Mouse (Mus musculus): ENCODE data around the gene Plekha8.

Gene Plekha8

DNA sequence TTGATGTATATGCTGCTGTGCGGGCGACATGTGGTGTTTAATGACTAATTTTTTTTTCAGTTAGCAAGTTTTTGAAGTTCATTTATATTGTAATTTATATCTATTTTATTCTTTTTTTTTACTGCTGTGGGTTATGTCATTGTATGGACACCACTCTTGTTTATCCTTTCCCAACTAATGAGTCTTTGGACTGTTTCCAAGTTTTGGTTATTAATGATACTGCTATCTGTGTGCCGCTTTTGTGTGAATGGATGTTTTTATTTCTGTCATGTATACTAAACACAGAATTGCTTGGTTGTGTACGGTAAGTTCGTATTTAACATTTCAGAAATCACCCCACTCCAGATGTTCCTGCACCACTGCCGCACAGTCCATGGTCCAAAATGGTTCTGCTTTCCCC lies 63.0 kb downstream of the Plekha8 start:
- no peak for DNase-seq

DNA sequence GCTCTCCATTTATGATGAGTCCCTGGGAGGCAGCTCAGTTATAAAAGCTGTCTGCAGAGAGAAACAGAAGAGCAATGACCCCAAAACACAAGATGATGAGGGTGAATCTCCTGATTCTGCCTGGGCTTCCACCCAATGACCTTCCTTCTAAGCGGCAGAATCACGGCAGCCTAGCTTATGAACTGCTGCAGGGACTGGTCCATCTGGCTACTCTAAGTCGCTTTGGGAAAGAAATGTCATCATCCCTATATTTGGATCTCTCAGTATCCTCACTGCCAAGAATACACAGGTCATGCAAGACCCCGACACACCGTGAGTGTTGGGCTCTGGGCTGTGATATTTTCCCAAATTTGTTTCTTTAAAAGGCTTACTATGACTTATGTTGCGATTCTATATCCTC lies 75.0 kb downstream of the Plekha8 start:
- DNase-seq: no peak

DNA sequence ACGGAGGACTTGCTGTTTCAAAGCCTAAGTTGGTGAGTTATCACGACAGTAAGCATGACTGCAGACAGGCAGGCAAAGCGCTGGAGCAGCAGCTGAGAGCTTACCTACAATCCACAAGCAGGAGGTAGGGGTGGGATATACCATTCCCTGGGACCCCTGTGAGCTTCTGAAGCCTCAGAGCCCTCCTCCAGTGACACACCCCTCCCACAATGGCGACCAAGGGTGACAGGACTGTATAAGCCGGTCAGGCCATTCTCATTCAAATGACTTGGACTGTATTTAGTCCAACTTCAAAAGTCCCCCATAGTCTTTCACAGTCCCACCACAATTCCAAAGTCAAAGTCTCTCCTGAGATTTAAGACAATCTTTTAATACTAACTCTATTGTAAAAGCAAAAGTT lies 78.0 kb downstream of the Plekha8 start:
- DNase-seq: no peak

DNA sequence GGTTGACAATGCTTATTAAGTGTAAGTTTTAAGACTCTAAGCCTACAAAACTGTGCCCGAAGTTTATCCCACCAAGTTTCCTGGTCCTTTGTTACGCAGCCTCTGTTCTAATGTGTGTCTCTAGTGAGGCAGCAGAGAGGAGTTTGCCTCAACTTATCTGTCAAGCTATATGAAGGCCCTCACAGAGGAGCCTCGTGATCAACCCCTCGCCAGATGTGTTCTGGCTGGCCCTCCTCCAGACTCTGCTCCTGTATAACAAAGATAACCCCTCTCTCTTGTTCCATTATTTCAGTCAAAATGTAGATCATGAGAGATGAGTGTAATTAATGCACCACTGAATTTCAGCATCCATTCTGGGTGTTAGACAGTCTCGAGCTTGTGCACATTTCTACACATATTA lies 84.8 kb downstream of the Plekha8 start:
- no peak for DNase-seq

DNA sequence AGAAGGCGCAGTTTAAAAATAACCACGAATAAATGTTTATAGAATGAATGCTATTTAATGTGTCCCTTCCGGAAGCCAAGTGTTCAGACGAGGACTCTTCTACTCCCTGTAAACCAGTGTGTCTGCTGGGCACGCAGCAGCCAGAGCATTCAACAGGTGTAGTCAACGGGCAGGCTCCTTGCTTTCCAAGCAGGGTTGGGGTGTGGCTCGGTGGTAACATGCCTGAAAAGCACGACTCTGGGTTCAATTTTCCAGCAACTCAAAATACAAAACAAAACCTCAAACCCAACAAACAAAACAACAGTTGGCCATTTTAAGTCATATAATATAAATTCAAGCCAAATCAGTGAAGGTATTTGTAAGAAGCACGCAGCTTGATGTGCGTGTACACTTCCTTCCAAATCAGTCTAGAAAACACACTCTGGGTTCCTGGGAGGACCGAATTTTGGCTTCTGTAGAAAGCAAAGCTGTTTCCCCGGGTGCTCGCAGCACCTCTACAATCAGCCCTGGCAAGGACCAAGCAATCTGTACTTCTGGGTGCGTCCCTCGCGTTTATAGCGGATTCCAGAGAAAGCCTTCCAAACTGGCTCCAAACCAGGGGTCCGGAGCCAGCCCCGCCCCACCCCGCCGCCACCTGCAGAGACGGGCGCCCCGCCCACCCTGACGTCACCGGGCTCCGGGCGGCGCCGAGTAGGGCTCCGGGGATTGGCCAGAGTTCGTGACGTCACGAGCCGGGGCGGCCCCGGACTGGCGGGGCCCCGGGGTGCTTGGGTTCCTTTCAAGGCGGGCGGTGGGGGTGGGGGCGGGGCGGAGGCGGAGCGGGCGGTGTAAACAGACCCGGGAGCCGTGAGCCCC lies 86.2 kb downstream of the Plekha8 start, which contains the start of gene Mturn:
TSS of gene Mturn (plus strand) at position 734 of the 855 bp plus-strand sequence.
- peak; percentile 100 for DNase-seq

DNA sequence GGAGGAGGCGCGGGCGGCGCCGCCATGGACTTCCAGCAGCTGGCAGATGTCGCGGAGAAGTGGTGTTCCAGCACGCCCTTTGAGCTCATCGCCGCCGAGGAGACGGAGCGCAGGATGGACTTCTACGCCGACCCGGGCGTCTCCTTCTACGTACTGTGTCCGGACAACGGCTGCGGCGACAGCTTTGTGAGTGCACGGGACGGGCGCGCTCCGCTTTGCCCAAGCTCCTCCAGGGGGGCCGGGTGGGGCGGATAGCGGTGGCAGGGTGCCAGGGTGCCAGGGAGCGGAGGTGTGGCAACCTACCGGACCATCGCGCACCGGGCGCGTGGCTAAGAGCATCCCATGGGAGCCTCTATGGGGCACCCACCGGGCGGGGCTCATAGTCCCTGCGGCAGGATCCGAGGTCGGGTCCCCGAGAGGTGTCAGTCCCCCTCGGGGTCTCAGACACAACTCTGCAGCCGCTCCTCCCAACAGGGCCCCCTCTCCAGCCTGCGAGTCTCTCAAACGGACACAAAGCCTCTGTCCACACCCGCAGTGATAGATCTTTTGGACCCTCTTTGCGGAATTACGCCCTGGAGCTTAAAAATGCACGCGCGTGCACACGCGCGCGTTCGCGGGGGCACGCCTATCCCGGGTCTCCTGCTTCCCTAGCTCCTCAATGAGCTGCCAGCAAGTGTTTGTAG lies 87.0 kb downstream of the Plekha8 start:
- DNase-seq: no peak

DNA sequence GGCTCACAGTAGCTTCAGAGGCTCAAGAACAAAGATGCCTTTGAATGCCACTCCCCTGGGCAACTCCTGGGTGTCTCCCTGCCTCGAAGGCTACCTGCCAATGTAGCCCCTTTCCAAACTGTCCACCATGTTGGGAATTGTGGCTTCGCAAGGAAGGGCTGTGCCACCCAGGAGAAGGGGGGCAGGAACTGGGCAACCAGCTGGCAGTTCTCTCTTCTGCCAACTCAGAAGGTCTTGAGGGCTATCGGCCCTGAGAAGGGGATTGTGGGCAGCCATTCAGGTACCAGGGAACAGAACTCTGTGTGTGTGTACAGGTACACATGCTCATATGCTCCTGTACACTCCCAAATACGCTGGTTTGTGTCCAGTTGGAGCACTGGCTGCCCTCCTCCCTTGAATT lies 89.2 kb downstream of the Plekha8 start:
- DNase-seq: no peak

DNA sequence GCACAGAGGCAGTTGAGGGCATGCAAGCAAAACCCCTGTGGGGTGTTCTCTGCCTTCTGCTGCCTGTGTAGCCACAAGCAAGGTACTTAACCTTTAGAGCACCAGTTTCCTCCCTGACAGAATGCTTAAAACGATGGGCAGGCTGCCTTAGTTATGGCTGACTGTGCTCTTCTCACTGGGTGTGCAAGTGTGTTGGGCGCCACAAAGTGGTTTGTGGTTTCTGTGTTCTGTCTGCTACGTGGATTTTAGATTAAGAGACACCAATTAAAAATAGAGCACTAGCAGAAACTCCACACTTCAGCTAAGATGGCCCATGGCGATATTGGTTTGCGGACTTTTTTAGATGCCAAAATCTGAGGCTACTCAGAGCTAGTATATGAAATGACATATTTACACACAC lies 90.2 kb downstream of the Plekha8 start:
- no peak for DNase-seq

DNA sequence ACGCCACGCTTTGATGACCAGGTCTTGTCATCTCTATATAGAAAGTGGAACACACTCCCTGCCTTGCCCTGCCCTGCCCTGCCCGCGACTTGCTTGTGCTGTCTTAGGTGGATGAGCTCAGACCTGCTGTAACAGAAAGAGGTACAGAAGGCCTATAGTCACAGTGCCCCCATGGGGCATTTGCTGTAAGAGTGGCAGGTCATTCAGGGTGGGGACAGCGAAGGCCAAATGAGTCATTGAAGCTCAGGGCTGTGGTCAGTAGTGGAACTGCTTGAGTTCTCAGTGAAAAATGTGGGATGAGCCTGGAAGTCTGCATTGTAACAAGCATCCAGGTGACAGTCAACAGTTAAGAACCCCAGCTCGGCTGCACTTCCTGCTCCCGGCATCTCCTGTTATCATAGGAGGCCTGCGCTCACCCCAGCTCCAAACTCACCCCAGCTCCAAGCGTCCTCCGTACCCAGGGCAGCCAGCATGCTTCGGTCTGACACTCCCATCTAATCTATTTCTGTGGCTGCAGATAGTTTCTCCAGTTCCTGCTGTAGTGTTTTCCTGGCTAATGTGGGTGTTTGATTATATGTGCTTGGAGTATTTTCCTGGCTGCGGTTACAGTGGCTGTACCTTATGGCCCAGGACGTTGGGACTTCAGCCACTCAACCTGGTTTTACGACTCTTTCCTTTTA lies 90.9 kb downstream of the Plekha8 start:
- no peak for DNase-seq

DNA sequence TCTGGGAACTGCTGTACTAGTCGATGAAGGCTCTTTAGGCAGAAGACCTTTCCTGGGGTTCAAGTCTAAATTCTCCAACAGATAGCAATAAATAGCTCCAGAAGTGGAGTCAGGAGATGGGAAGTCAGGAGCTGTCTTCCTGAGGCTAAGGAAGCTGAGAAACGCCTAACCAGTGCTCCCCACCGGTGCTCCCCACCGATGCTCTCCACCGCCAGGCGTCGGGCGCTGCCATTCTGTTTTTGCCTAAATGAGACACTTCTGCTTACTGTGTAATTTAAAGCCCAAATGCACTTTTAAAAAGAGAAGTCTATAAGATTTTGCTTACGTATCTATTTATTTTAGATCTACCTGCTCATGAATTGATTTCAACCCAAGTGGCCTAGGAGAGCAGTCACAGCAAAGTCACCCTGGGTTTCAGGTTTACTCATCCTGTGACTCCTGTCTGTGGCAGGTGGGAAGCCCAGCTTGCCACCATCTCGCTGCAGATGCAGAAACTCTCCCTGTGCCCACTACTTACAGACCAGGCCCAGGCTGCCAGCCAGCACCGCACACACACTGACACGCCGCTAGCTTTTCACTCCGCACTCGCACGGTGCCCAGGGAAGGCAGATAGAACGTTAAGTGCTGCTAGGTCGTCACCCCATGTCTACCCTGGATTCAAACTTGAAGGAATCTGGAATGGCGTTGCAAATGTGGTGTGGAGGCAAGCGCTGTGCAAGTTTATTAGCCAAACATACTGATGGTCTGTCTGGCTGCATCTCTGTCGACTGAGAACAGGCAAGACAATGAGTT lies 92.2 kb downstream of the Plekha8 start:
- DNase-seq: no peak

DNA sequence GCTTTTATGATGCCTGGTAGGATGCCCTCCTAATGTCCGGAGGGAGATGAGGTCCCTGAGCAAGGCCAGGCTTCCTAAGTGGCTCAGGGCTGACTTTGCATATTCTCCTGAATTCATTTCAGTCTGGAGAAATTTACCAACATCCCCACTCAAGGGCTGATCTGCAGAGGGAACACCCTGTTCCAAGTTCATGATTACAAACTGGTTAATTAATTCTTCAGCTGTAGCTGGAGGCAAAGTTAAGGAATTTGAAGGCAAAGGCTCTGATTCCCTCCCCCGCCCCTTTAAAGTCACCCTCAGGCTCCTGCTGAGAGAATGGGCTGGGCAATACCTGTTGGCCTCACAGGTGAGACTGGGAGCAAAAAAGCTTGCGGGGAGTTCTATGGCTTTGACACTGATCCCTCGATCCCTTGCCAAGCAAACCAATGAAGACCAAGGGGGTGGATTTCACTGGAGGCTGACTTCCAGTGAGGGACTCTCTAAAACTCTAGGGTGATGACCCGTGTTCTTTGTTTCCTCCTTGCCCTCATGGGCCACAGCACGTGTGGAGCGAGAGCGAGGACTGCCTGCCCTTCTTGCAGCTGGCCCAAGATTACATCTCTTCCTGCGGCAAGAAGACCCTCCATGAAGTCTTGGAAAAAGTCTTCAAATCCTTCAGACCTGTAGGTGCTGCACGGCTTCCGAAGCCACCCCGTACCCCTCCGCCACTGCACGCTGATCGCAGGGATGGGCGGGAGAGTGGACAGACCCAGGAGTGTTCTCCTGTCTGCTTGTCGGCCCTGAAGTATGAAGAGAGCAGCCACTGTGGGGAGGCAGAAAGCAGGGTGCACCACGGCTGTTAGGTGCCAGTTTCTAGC lies 93.8 kb downstream of the Plekha8 start:
- no peak for DNase-seq

DNA sequence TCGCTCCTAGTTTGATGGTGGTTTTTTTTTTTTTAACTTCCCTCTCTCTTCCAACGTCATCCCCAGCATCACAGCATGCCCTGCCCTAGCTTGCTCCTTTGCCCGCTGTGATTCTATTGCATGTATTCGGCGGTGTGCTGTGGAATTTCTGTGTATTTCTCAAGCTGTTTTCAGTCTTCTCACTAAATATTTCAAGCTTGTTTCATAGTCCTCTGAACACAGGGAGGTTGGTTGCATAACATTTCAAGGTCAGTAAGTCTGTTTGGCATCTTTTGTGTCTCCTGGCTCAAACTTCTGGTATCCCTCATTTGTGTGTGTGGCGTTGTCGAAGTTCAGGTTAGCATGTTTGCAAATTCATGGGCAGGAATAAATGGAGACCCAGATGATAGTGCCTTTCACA lies 94.8 kb downstream of the Plekha8 start:
- DNase-seq: no peak

DNA sequence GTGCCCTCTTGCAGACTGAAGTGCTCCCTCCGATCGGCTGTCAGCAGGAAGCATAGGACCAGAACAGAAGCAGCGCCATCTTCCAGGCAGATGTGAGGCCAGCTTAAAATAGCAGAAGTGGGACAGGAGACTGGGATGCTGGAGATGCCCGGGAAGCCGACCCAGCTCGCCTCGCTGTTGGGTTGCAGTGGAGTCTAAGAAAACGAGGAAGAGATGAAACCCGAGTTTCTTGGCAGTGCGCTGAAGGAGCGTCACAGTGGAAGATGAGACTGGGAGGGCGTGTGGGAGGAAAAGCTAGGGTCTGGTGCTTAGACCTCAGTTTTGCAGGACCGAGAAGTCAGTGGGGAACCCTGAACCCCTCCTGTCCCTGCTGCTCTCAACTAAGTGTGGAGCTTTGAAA lies 95.9 kb downstream of the Plekha8 start:
- no peak for DNase-seq

DNA sequence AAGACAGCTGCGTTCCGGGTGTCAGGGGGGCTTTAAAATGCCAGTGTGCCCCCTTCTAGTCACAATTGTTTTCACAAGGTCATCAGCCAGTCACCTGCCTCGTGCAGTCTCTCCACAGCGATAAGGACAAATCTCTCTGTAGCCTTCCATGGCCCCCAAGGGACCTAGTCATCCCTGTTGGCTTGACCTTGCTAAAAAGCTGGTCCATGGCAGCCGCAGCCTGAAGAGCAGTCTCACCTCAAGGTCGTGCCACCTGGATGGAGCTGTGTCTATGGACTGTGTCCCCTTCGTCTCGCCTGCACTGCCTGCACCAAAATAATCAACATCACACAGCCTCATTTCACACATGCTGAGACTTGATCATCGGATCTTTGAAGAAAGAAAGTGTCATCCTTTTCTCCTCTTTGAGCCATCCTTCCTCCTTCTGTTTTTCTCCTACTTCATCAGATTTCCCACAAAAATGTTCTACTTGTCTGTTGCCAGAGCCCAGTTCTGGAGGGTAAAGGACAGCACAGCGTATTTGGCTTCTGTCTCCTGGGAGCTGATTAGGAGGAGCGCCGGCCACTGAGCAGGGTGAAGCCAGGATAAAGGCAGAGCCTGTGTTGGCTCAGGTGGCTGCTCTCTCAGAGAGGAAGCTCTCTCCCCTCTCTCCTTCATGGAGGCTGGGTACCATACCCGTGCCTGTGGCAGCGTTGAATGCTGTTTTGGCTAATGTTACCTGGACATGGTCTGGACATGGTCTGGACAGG lies 96.6 kb downstream of the Plekha8 start:
- no peak for DNase-seq

DNA sequence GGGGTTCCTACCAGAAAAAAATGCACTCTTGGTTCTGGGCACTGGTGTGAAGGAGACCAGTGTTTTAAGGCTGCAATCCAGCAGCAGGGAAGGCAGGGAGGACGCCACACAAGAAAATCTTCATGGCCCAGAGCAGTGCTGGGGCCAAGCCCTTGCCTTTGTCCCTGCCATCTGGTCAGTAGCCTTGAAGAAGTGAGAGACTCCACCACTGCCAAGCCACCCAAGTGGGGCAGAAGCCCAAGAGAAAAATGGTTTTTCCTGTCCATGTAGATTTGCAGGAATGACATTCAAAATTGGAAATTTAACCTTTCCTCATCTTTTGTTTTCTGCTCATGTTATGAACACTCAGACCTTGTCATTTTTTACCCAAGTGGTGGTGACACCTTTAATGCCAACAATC lies 97.3 kb downstream of the Plekha8 start:
- DNase-seq: no peak

DNA sequence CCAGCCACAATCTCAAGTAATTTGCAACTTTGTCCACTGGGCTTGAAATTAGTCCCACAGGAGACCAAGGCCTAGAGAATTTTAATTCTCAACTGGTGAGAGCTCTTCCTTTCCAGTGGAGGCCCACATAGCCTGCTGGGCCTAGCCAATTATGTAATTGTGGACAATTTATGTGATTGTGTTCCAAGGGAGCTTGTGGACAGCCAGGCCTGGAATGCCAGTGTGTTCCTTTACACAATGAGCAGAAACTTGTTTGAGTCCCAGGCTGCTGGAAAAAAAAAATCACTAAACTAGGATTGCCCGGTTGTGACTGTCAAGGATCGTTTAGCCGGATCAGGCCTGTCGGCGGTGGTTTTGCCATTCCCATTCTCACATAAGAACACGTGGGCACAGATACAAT lies 98.4 kb downstream of the Plekha8 start:
- DNase-seq: no peak
